Comparison of ENCODE assay signal across 8 mouse cellular contexts in the genomic region with DNA sequence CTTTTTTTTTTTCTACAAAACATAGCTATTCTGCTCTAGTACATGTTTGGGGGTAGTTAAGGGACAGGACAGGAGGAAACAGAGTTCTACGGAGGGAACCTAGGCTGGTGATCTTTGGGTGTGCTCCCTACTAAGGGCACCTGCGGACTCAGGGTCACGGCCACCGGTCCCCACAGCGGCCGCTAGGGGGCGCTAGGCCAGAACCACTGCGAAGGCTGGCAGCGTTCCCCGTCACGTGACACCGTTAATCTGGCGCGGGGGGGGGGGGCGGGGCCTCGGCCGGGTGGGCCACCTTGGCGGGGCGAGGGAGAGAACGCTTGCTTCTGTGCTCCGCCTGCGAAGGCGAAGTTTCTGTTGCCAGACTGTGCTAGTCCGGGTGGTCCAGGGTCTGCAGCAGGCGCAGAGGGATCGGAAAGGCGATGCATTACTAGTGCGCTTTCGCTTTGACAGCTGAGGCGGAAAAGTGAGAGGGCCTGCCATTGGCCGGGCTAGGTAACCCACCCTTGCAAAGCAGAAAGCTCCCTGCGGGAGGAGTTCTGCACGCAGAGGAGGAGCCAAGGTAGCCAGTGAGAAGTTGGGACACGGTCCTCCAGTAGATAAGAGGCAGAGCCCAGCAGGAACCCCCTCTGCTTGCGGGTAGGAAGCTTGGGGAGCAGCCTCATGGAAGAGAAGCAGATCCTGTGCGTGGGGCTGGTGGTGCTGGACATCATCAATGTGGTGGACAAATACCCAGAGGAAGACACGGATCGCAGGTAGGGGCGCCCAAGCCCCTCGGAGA. TPM values are rescaled to one million over a fixed set of nuclear protein-coding genes. Genes with fewer than 3 reads are reported as not detected.
DNase-seq lines count a peak whose midpoint lies in the region; ATAC-seq and TF ChIP-seq lines count a peak whose summit lies in the region.

A gene (plus strand): TSS at position 176 of the 778 bp plus-strand sequence.

- no peaks in the 10 kb centered on the region for H3K9me3 ChIP-seq in embryonic facial prominence, embryonic 10.5 days
- no peaks in the 10 kb centered on the region for H3K9me3 ChIP-seq in intestine, postnatal 0 days (ENCODE audit: control insufficient read depth)
- no peaks in the 10 kb centered on the region for H3K9me3 ChIP-seq in midbrain, embryonic 11.5 days (ENCODE audit: control insufficient read depth, low read length)

- H3K4me1 ChIP-seq in embryonic facial prominence, embryonic 10.5 days: peaks cover 53% of the 10 kb centered on the region
- H3K4me1 ChIP-seq in intestine, postnatal 0 days (replicated peaks; ENCODE audit: control insufficient read depth, insufficient read depth, low read length): 0 out of 2 replicates have a peak, but pooled peaks cover 4% of the 10 kb centered on the region
- H3K4me1 ChIP-seq in midbrain, embryonic 11.5 days (ENCODE audit: control insufficient read depth, insufficient read depth, low read length): peaks cover 10% of the 10 kb centered on the region

- peak within 1 kb of the TSS; percentile 87 for H3K4me2 ChIP-seq in intestine, postnatal 0 days (replicated peaks; ENCODE audit: low read depth)
- peak within 1 kb of the TSS; percentile 86 for H3K4me2 ChIP-seq in midbrain, embryonic 11.5 days

- peak; percentile 87 for TF ChIP-seq CTCF in intestine, postnatal 0 days (IDR thresholded peaks at IDR 0.05; ENCODE audit: low read depth)

- H3K27ac ChIP-seq in embryonic facial prominence, embryonic 10.5 days (replicated peaks): peak within 1 kb of the TSS; percentile 81
- H3K27ac ChIP-seq in intestine, postnatal 0 days (ENCODE audit: low read depth, low read length): peak within 1 kb of the TSS; percentile 77
- H3K27ac ChIP-seq in midbrain, embryonic 11.5 days (ENCODE audit: low read depth, low read length): peak within 1 kb of the TSS; percentile 20; the same call in 1 of the 2 replicates

- intact Hi-C loops in left cerebral cortex, postnatal 4 days (cut with DNase I): no loop called here

- peak; percentile 87 for ATAC-seq in granulocyte monocyte progenitor cell, adult 5-6 weeks (replicated peaks; ENCODE audit: poor library complexity, severe bottlenecking)
- ATAC-seq in intestine, postnatal 0 days: peak; percentile 79
- peak; percentile 84 for ATAC-seq in midbrain, embryonic 11.5 days (ENCODE audit: low FRiP score)

- peak within 1 kb of the TSS; percentile 63 for H3K4me3 ChIP-seq in embryonic facial prominence, embryonic 10.5 days
- peak within 1 kb of the TSS; percentile 55 for H3K4me3 ChIP-seq in intestine, postnatal 0 days (ENCODE audit: low read depth, low read length)
- H3K4me3 ChIP-seq in midbrain, embryonic 11.5 days (ENCODE audit: low read depth, low read length): peak within 1 kb of the TSS; percentile 48

- H3K36me3 ChIP-seq in embryonic facial prominence, embryonic 10.5 days (replicated peaks): peaks cover 46% of the 10 kb centered on the region
- H3K36me3 ChIP-seq in intestine, postnatal 0 days (ENCODE audit: control insufficient read depth, insufficient read depth): peaks cover 25% of the 10 kb centered on the region
- no peaks in the 10 kb centered on the region; the same call in 1 of the 2 replicates for H3K36me3 ChIP-seq in midbrain, embryonic 11.5 days (ENCODE audit: control insufficient read depth, insufficient read depth, low read length)

- 0 out of 2 replicates have a peak, but pooled peaks cover 10% of the 10 kb centered on the region for H3K27me3 ChIP-seq in embryonic facial prominence, embryonic 10.5 days (replicated peaks; ENCODE audit: low read depth, poor library complexity, severe bottlenecking)
- no peaks in the 10 kb centered on the region for H3K27me3 ChIP-seq in intestine, postnatal 0 days (replicated peaks; ENCODE audit: control insufficient read depth, insufficient read depth, low read length)
- H3K27me3 ChIP-seq in midbrain, embryonic 11.5 days (ENCODE audit: control insufficient read depth, insufficient read depth, low read length): no peaks in the 10 kb centered on the region; the same call in 1 of the 2 replicates

- 1% methylated on average over 40 of the region's 40 CpGs for WGBS in embryonic facial prominence, embryonic 10.5 days
- WGBS in intestine, postnatal 0 days: 1% methylated on average over 35 of the region's 40 CpGs
- WGBS in midbrain, embryonic 11.5 days: under 1% methylated on average over 40 of the region's 40 CpGs

- peak; percentile 96 for DNase-seq in adrenal gland, postnatal 14 days
- peak; percentile 96 for DNase-seq in embryonic facial prominence, embryonic 10.5 days (ENCODE audit: low spot score)
- peak; percentile 94 for DNase-seq in left cerebral cortex, postnatal 4 days
- DNase-seq in midbrain, embryonic 11.5 days (ENCODE audit: low spot score, missing footprints): peak; percentile 99
- DNase-seq in right cerebral cortex, postnatal 4 days: peak; percentile 98
- peak; percentile 95 for DNase-seq in yolk sac, embryonic 10.5 days (ENCODE audit: low spot score)

- H3K9ac ChIP-seq in intestine, postnatal 0 days (ENCODE audit: low read depth, low read length): peak within 1 kb of the TSS; percentile 51
- H3K9ac ChIP-seq in midbrain, embryonic 11.5 days (ENCODE audit: low read length): peak within 1 kb of the TSS; percentile 69

RNA-seq across cellular contexts. Expression of the gene that starts here (rescaled TPM):
- 48.4 and 70.5 TPM in 2 replicates for total RNA-seq in adrenal gland, postnatal 14 days (2021)
- polyA plus RNA-seq in embryonic facial prominence, embryonic 10.5 days (2016; fragmentation: Nextera tagmentation; extraction: Ambion mirVana): 8.1 and 9.9 TPM in 2 replicates
- 84.7 and 111 TPM in 2 replicates for total RNA-seq in granulocyte monocyte progenitor cell, adult 5-6 weeks (2014; fragmentation: Nextera tagmentation)
- 66.4 and 80.2 TPM in 2 replicates for total RNA-seq in granulocyte monocyte progenitor cell, adult 5-6 weeks (2017)
- 89.6 and 97.9 TPM in 2 replicates for polyA plus RNA-seq in intestine, postnatal 0 days (2015; fragmentation: Nextera tagmentation; extraction: Ambion mirVana)
- total RNA-seq in left cerebral cortex, postnatal 4 days (2021): 1 to 10 TPM; 4.7 to 4.8 TPM
- 4.6 and 6.9 TPM in 2 replicates for polyA plus RNA-seq in midbrain, embryonic 11.5 days (2014; fragmentation: Nextera tagmentation; extraction: Ambion mirVana)

Comparison
In these comparisons a context has a peak if more than half of its experiments do, and no peak if none do; other contexts are left out.
1. Peak in every context shown above with its lines: DNase-seq, ATAC-seq, H3K4me3 ChIP-seq and H3K27ac ChIP-seq.
2. H3K27ac ChIP-seq: peak in every context shown above with its lines; median percentile 81 in embryonic facial prominence, embryonic 10.5 days; 77 in intestine, postnatal 0 days; 20 in midbrain, embryonic 11.5 days.